Mouse (Mus musculus) forebrain, embryonic 12.5 days (tissue): ENCODE data around the gene Gm21304. TPM values are rescaled to one million over a fixed set of nuclear protein-coding genes. Genes with fewer than 3 reads are reported as not detected.
"Not testable (repeated sequence)": the region's sequence is repeated elsewhere in the genome, so short reads cannot be mapped to it uniquely, and the experiment has no call there.

Experiments
- ATAC-seq: fragments of 200-750 bp; cut with Nextera tagmentation; 2 replicates; pipeline ENCODE4 v1.8.0; 2017; ENCODE audit warnings: moderate TSS enrichment; ENCODE audit not compliant: low FRiP score
- H3K27ac ChIP-seq: fragments of 300-500 bp; sonication (generic); 2 replicates; pipeline ENCODE4 v1.5.1; 2016; ENCODE audit warnings: mild to moderate bottlenecking
- H3K27me3 ChIP-seq: fragments of 300-500 bp; sonication (generic); 2 replicates; pipeline ENCODE4 v1.6.1; 2016; ENCODE audit warnings: mild to moderate bottlenecking
- H3K36me3 ChIP-seq: fragments of 300-500 bp; sonication (generic); replicated peaks from 2 replicates; pipeline ENCODE4 v1.6.1; 2016; ENCODE audit warnings: mild to moderate bottlenecking
- H3K4me1 ChIP-seq: fragments of 300-500 bp; sonication (generic); 2 replicates; pipeline ENCODE4 v1.6.1; 2016
- H3K4me2 ChIP-seq: fragments of 300-500 bp; sonication (generic); 2 replicates; pipeline ENCODE4 v1.6.1; 2016; ENCODE audit warnings: mild to moderate bottlenecking, moderate library complexity
- H3K4me3 ChIP-seq: fragments of 300-500 bp; sonication (generic); replicated peaks from 2 replicates; pipeline ENCODE4 v1.5.1; 2016; ENCODE audit warnings: mild to moderate bottlenecking
- H3K9ac ChIP-seq: fragments of 300-500 bp; sonication (generic); 2 replicates; pipeline ENCODE4 v1.6.1; 2016; ENCODE audit warnings: mild to moderate bottlenecking
- H3K9me3 ChIP-seq: fragments of 300-500 bp; sonication (generic); 2 replicates; pipeline ENCODE4 v1.6.1; 2016
- WGBS: fragments of 180-500 bp; shearing (Covaris S2); methylation state at CpG from one replicate; pipeline ENCODE4 v1.1.7; 2016; 5-methylcytosine and 5-hydroxymethylcytosine counted together
- polyA plus RNA-seq: library from polyadenylated mRNA; unstranded; fragments of >200 nt; fragmentation: Nextera tagmentation; extraction: Ambion mirVana; gene quantifications from 2 replicates; pipeline ENCODE4 v1.2.1, GENCODE M21; 2016

The Gm21304 gene
- polyA plus RNA-seq: not detected in 2 replicates

GRCm38 (mm10) chr10:104168215-104168614, at the start of gene Gm21304:
Gene Gm21304 (plus strand): TSS chr10:104168515.
- ATAC-seq, H3K36me3 ChIP-seq, H3K4me1 ChIP-seq, H3K27me3 ChIP-seq, H3K4me2 ChIP-seq, H3K4me3 ChIP-seq, H3K9me3 ChIP-seq, H3K9ac ChIP-seq, H3K27ac ChIP-seq: not testable (repeated sequence)
- whole genome bisulfite sequencing: no CpG with 5 or more reads among the region's 3 CpGs

GRCm38 (mm10) chr10:104142687-104143086, 25.6 kb upstream of the Gm21304 start, which contains the start of gene Gm21293:
Gene Gm21293 (plus strand): TSS chr10:104142987.
- H3K4me2 ChIP-seq, H3K4me1 ChIP-seq, H3K36me3 ChIP-seq, H3K9me3 ChIP-seq, H3K9ac ChIP-seq, ATAC-seq, H3K27me3 ChIP-seq, H3K4me3 ChIP-seq, H3K27ac ChIP-seq: not testable (repeated sequence)
- no CpG with 5 or more reads among the region's 3 CpGs for WGBS

GRCm38 (mm10) chr10:104151197-104151596, 17.1 kb upstream of the Gm21304 start, which contains the start of gene Gm6763:
Gene Gm6763 (plus strand): TSS chr10:104151497.
- not testable (repeated sequence) for H3K4me2 ChIP-seq, H3K9me3 ChIP-seq, H3K4me3 ChIP-seq, ATAC-seq, H3K9ac ChIP-seq, H3K36me3 ChIP-seq, H3K27me3 ChIP-seq, H3K4me1 ChIP-seq, H3K27ac ChIP-seq
- no CpG with 5 or more reads among the region's 3 CpGs for WGBS

- H3K27ac ChIP-seq, ATAC-seq, H3K4me3 ChIP-seq, H3K9ac ChIP-seq, H3K4me1 ChIP-seq, H3K27me3 ChIP-seq, H3K36me3 ChIP-seq, H3K4me2 ChIP-seq, H3K9me3 ChIP-seq: not testable (repeated sequence)
- WGBS: no CpG with 5 or more reads among the region's 3 CpGs
Observed at GRCm38 (mm10) chr10:104159706-104160105, 8.6 kb upstream of the Gm21304 start, which contains the start of gene Gm8764. Gene Gm8764 (plus strand): TSS chr10:104160006.

GRCm38 (mm10) chr10:104176724-104177123, 8.4 kb downstream of the Gm21304 start, which contains the start of gene Gm21312:
Gene Gm21312 (plus strand): TSS chr10:104177024.
- not testable (repeated sequence) for H3K4me2 ChIP-seq, H3K27ac ChIP-seq, ATAC-seq, H3K36me3 ChIP-seq, H3K27me3 ChIP-seq, H3K9me3 ChIP-seq, H3K9ac ChIP-seq, H3K4me1 ChIP-seq, H3K4me3 ChIP-seq
- no CpG with 5 or more reads among the region's 3 CpGs for WGBS

- H3K9ac ChIP-seq, H3K4me3 ChIP-seq, H3K36me3 ChIP-seq, H3K4me2 ChIP-seq, H3K4me1 ChIP-seq, H3K27me3 ChIP-seq, H3K9me3 ChIP-seq, H3K27ac ChIP-seq, ATAC-seq: not testable (repeated sequence)
- WGBS: no CpG with 5 or more reads among the region's 3 CpGs
Observed at GRCm38 (mm10) chr10:104185233-104185632, 16.9 kb downstream of the Gm21304 start, which contains the start of gene Gm20765. Gene Gm20765 (plus strand): TSS chr10:104185533.

- H3K9me3 ChIP-seq, ATAC-seq, H3K27me3 ChIP-seq, H3K36me3 ChIP-seq, H3K4me3 ChIP-seq, H3K4me1 ChIP-seq, H3K27ac ChIP-seq, H3K4me2 ChIP-seq, H3K9ac ChIP-seq: not testable (repeated sequence)
- WGBS: no CpG with 5 or more reads among the region's 3 CpGs
Observed at GRCm38 (mm10) chr10:104193742-104194141, 25.4 kb downstream of the Gm21304 start, which contains the start of gene Gm4340. Gene Gm4340 (plus strand): TSS chr10:104194042.

- no peaks in the 10 kb centered on the region for H3K4me1 ChIP-seq
- H3K9ac ChIP-seq: no peak overlapping the region
- no peak overlapping the region for H3K4me2 ChIP-seq
- no peaks in the 10 kb centered on the region for H3K27me3 ChIP-seq
- 78% methylated on average over 1 of the region's 1 CpGs for WGBS
- no peak overlapping the region for H3K27ac ChIP-seq
- H3K4me3 ChIP-seq: no peak overlapping the region
- H3K36me3 ChIP-seq: no peaks in the 10 kb centered on the region
- H3K9me3 ChIP-seq: no peaks in the 10 kb centered on the region
- ATAC-seq: no peak
Observed at GRCm38 (mm10) chr10:104209655-104210054, 41.3 kb downstream of the Gm21304 start.

GRCm38 (mm10) chr10:104210268-104210990, 42.1 kb downstream of the Gm21304 start:
- no peaks in the 10 kb centered on the region for H3K4me1 ChIP-seq
- H3K36me3 ChIP-seq: no peaks in the 10 kb centered on the region
- 74% methylated on average over 3 of the region's 3 CpGs for WGBS
- H3K9ac ChIP-seq: no peak overlapping the region
- no peak for ATAC-seq
- H3K27me3 ChIP-seq: no peaks in the 10 kb centered on the region
- H3K9me3 ChIP-seq: no peaks in the 10 kb centered on the region
- no peak overlapping the region for H3K4me2 ChIP-seq
- no peak overlapping the region for H3K27ac ChIP-seq
- no peak overlapping the region for H3K4me3 ChIP-seq

GRCm38 (mm10) chr10:104214527-104214926, 46.2 kb downstream of the Gm21304 start:
- no peaks in the 10 kb centered on the region for H3K36me3 ChIP-seq
- no peak for ATAC-seq
- no peak overlapping the region for H3K27ac ChIP-seq
- no peak overlapping the region for H3K4me3 ChIP-seq
- no peaks in the 10 kb centered on the region for H3K9me3 ChIP-seq
- no peak overlapping the region for H3K4me2 ChIP-seq
- WGBS: 91% methylated on average over 5 of the region's 5 CpGs
- H3K4me1 ChIP-seq: no peaks in the 10 kb centered on the region
- H3K9ac ChIP-seq: no peak overlapping the region
- no peaks in the 10 kb centered on the region for H3K27me3 ChIP-seq

Other genes with a start within 250 kb of the Gm21304 start
- gene Gm21293, start 25.5 kb upstream of the Gm21304 start, polyA plus RNA-seq: not detected in 2 replicates
- not detected in 2 replicates for gene Gm6763, start 17.0 kb upstream of the Gm21304 start, polyA plus RNA-seq
- not detected in 2 replicates for gene Gm8764, start 8.5 kb upstream of the Gm21304 start, polyA plus RNA-seq
- not detected in 2 replicates for gene Gm21312, start 8.5 kb downstream of the Gm21304 start, polyA plus RNA-seq
- gene Gm20765, start 17.0 kb downstream of the Gm21304 start, polyA plus RNA-seq: not detected in 2 replicates
- gene Gm4340, start 25.5 kb downstream of the Gm21304 start, polyA plus RNA-seq: not detected in 2 replicates